Mouse (Mus musculus) olfactory bulb, adult 2 months (tissue): ENCODE results near the gene Adcy4.

Experiments used
- CTCF ChIP-seq: fragments of 200-500 bp; IDR thresholded peaks from 2 replicates; pipeline ENCODE4 v1.5.1; 2012; ENCODE audit warnings: low read depth, mild to moderate bottlenecking, low read length, moderate library complexity; ENCODE audit not compliant: insufficient read depth
- POLR2A ChIP-seq: fragments of 200-500 bp; IDR thresholded peaks from 2 replicates; pipeline ENCODE4 v1.6.1; 2012; ENCODE audit warnings: mild to moderate bottlenecking, low read depth, low read length, moderate library complexity; ENCODE audit not compliant: insufficient read depth

DNA sequence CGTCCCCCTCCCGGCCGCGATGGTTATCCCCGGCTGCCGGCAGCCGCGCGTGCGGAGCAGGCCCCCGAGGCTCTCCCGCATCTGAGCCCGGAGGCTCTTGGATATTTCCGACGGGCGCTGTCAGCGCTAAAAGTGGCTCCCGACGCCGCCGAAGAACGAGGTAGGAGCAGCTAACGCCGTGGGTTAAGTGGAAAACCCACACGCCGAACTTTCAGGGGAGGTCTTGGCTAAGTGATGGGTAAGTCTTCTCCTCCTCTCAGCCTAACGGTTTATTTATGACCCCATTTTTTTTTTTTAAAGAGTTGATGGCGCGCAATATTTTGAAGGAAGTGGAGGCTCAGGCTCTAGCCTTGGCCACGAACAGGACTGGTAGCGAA, 38.0 kb downstream of the Adcy4 start:
- TF ChIP-seq POLR2A = no peak
- no peak for TF ChIP-seq CTCF
